Mouse (Mus musculus): ENCODE results near the gene Krt42. TPM values are rescaled to one million over a fixed set of nuclear protein-coding genes. Genes with fewer than 3 reads are reported as not detected.

The Krt42 gene
- polyA plus RNA-seq, 1 experiment, result not detected

DNA sequence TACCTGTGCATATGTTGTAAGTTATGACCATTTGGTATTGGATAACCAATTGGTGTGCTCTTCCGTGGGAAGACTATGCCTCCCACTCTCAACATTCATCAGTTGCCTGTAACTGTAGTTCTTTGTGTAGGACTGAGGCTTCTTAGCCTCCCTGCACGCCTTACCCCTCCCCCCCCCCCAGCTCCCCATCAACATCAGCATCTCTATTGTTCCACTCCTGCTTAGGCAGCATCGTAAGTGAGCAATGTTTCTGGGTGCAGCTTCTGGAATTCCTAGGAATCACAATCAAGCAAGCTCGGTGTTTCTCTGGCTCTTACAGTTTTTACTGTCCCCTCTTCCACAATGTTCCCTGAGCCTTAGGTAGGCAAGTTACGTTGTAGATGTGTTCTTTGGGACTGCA, 5.8 kb upstream of the Krt42 start:
- Histone ChIP-seq H3K4me3 (replicated peaks; ENCODE audit: insufficient read depth, low read depth, low read length) (no peak overlapping the region), H3K27me3 (ENCODE audit: control insufficient read depth, insufficient read depth, low read length) (no peaks in the 10 kb centered on the region), H3K27ac (ENCODE audit: insufficient read depth, low read length) (no peak overlapping the region), H3K4me1 (ENCODE audit: control insufficient read depth, insufficient read depth, low read length) (no peaks in the 10 kb centered on the region)
- TF ChIP-seq POLR2A (IDR thresholded peaks at IDR 0.05; ENCODE audit: borderline replicate concordance, insufficient read depth, low read length), result no peak
- TF ChIP-seq CTCF (IDR thresholded peaks at IDR 0.05; ENCODE audit: borderline replicate concordance, insufficient read depth, low read depth, low read length), result no peak
- DNase-seq, result no peak
- 56% methylated on average over 5 of the region's 5 CpGs for WGBS

DNA sequence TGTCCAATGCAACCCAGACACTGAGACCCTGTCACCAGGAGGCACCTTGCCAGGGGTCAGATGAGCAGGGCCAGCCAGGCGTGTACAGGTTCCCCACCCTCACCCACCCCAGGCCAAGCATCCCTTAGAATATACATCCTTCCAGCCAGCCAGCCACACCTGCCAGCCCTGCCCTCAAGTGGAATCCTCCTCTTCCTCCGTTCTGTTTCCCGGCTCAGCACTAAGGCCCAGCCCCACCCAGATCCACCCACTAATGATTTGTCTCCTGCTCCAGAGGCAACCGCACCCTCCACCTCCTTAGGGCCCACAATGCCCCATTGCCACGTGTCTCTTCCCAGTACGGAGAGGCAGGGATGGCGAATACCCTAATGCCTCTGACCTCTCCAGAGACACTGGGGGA, 5.0 kb upstream of the Krt42 start:
- TF ChIP-seq POLR2A (IDR thresholded peaks at IDR 0.05; ENCODE audit: borderline replicate concordance, insufficient read depth, low read length) (no peak), CTCF (IDR thresholded peaks at IDR 0.05; ENCODE audit: borderline replicate concordance, insufficient read depth, low read depth, low read length) (no peak)
- Histone ChIP-seq H3K27me3 (ENCODE audit: control insufficient read depth, insufficient read depth, low read length) (no peaks in the 10 kb centered on the region), H3K4me3 (replicated peaks; ENCODE audit: insufficient read depth, low read depth, low read length) (no peak overlapping the region), H3K27ac (ENCODE audit: insufficient read depth, low read length) (no peak overlapping the region), H3K4me1 (ENCODE audit: control insufficient read depth, insufficient read depth, low read length) (no peaks in the 10 kb centered on the region)
- DNase-seq, result no peak
- WGBS, result 63% methylated on average over 7 of the region's 7 CpGs

GRCm38 (mm10) chr11:100271878-100272277, 2.2 kb upstream of the Krt42 start:
- DNase-seq, result no peak
- no peaks in the 10 kb centered on the region for H3K4me1 ChIP-seq (ENCODE audit: control insufficient read depth, insufficient read depth, low read length)
- no peak overlapping the region for H3K4me3 ChIP-seq (replicated peaks; ENCODE audit: insufficient read depth, low read depth, low read length)
- no peaks in the 10 kb centered on the region for H3K27me3 ChIP-seq (ENCODE audit: control insufficient read depth, insufficient read depth, low read length)
- no peak overlapping the region for H3K27ac ChIP-seq (ENCODE audit: insufficient read depth, low read length)
- no peak for TF ChIP-seq CTCF (IDR thresholded peaks at IDR 0.05; ENCODE audit: borderline replicate concordance, insufficient read depth, low read depth, low read length)
- TF ChIP-seq POLR2A (IDR thresholded peaks at IDR 0.05; ENCODE audit: borderline replicate concordance, insufficient read depth, low read length), result no peak
- WGBS, result 90% methylated on average over 1 of the region's 1 CpGs

GRCm38 (mm10) chr11:100262058-100262980, 7.4 kb downstream of the Krt42 start:
- TF ChIP-seq CTCF (IDR thresholded peaks at IDR 0.05; ENCODE audit: borderline replicate concordance, insufficient read depth, low read depth, low read length) (no peak), POLR2A (IDR thresholded peaks at IDR 0.05; ENCODE audit: borderline replicate concordance, insufficient read depth, low read length) (no peak)
- DNase-seq, result no peak
- Histone ChIP-seq H3K4me1 (ENCODE audit: control insufficient read depth, insufficient read depth, low read length) (no peaks in the 10 kb centered on the region), H3K27me3 (ENCODE audit: control insufficient read depth, insufficient read depth, low read length) (no peaks in the 10 kb centered on the region), H3K4me3 (replicated peaks; ENCODE audit: insufficient read depth, low read depth, low read length) (no peak overlapping the region), H3K27ac (ENCODE audit: insufficient read depth, low read length) (no peak overlapping the region)
- 36% methylated on average over 13 of the region's 13 CpGs for WGBS

DNA sequence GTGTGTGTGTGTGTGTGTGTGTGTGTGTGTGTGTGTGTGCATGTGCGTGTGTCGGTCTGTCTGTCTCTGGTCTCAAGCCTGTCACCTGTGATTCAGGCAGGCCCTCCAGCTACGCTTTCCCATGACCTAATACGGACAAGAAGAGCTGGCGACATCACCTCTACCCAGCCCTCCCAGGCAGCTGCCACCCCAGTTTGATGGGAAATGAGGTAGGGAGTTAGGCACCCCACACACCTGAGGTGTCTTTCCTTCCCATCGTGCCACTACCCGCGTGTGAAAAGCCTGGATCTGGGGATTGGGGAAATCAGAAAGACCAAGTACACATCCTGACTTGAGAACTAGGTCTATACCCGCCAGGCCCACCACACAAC, 8.5 kb downstream of the Krt42 start:
- no peak for DNase-seq
- H3K4me1 ChIP-seq (ENCODE audit: control insufficient read depth, insufficient read depth, low read length), result no peaks in the 10 kb centered on the region
- H3K27ac ChIP-seq (ENCODE audit: insufficient read depth, low read length), result no peak overlapping the region
- 86% methylated on average over 9 of the region's 9 CpGs for WGBS
- no peak overlapping the region for H3K4me3 ChIP-seq (replicated peaks; ENCODE audit: insufficient read depth, low read depth, low read length)
- no peak for TF ChIP-seq POLR2A (IDR thresholded peaks at IDR 0.05; ENCODE audit: borderline replicate concordance, insufficient read depth, low read length)
- H3K27me3 ChIP-seq (ENCODE audit: control insufficient read depth, insufficient read depth, low read length), result no peaks in the 10 kb centered on the region

DNA sequence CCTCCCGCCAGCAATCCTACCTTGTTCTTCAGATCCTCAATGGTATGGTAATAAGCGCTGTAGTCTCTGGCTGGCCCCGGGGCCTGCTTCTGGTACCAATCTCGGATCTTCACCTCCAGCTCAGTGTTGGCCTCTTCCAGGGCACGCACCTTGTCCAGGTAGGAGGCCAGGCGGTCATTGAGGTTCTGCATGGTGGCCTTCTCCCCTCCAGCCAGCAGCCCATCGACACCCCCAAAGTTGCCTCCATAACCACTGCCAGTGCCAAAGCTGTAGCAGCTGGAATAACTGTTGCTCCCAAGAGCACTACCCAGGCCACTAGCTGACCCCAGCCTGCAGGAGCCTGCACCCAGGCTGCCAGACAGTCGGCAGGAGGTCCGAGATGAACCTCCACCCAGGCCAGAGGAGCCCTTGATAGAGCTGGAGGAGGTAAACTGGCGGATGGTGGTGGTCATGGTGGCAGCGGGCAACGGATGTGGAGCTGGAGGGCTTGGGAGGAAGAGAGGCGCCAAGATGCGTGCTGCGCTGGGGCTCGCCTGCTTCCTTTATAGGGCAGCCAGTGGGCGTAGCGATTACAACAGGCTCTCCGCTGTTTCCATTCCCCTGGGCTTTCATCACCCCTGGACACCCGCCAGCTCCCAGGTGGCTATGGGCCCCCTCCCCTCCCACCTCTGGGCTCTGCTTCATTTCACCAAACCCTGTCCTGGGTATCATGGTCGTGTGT, 9.0 kb downstream of the Krt42 start, which contains the start of gene Krt17:
Krt17 (minus strand) TSS at position 516 of the 721 bp plus-strand sequence.
- no peaks in the 10 kb centered on the region for H3K27me3 ChIP-seq (ENCODE audit: control insufficient read depth, insufficient read depth, low read length)
- DNase-seq, result no peak
- H3K27ac ChIP-seq (ENCODE audit: insufficient read depth, low read length), result no peak within 1 kb of the TSS
- no peaks in the 10 kb centered on the region for H3K4me1 ChIP-seq (ENCODE audit: control insufficient read depth, insufficient read depth, low read length)
- TF ChIP-seq POLR2A (IDR thresholded peaks at IDR 0.05; ENCODE audit: borderline replicate concordance, insufficient read depth, low read length) (no peak), CTCF (IDR thresholded peaks at IDR 0.05; ENCODE audit: borderline replicate concordance, insufficient read depth, low read depth, low read length) (no peak)
- no peak within 1 kb of the TSS for H3K4me3 ChIP-seq (replicated peaks; ENCODE audit: insufficient read depth, low read depth, low read length)
- WGBS, result 68% methylated on average over 21 of the region's 21 CpGs

GRCm38 (mm10) chr11:100259079-100259478, 10.6 kb downstream of the Krt42 start:
- TF ChIP-seq POLR2A (IDR thresholded peaks at IDR 0.05; ENCODE audit: borderline replicate concordance, insufficient read depth, low read length) (no peak), CTCF (IDR thresholded peaks at IDR 0.05; ENCODE audit: borderline replicate concordance, insufficient read depth, low read depth, low read length) (no peak)
- Histone ChIP-seq H3K4me1 (ENCODE audit: control insufficient read depth, insufficient read depth, low read length) (no peaks in the 10 kb centered on the region), H3K4me3 (replicated peaks; ENCODE audit: insufficient read depth, low read depth, low read length) (no peak overlapping the region), H3K27ac (ENCODE audit: insufficient read depth, low read length) (no peak overlapping the region), H3K27me3 (ENCODE audit: control insufficient read depth, insufficient read depth, low read length) (no peaks in the 10 kb centered on the region)
- WGBS, result 89% methylated on average over 9 of the region's 9 CpGs
- no peak for DNase-seq

GRCm38 (mm10) chr11:100257967-100258366, 11.7 kb downstream of the Krt42 start:
- no peak overlapping the region for H3K27ac ChIP-seq (ENCODE audit: insufficient read depth, low read length)
- no peak overlapping the region for H3K4me3 ChIP-seq (replicated peaks; ENCODE audit: insufficient read depth, low read depth, low read length)
- 94% methylated on average over 1 of the region's 1 CpGs for WGBS
- TF ChIP-seq POLR2A (IDR thresholded peaks at IDR 0.05; ENCODE audit: borderline replicate concordance, insufficient read depth, low read length) (no peak), CTCF (IDR thresholded peaks at IDR 0.05; ENCODE audit: borderline replicate concordance, insufficient read depth, low read depth, low read length) (no peak)
- no peaks in the 10 kb centered on the region for H3K27me3 ChIP-seq (ENCODE audit: control insufficient read depth, insufficient read depth, low read length)
- DNase-seq, result no peak
- H3K4me1 ChIP-seq (ENCODE audit: control insufficient read depth, insufficient read depth, low read length), result no peaks in the 10 kb centered on the region
